Mouse (Mus musculus): Measurements from ENCODE around the gene Ppef1.
"Not testable (repeated sequence)": the region's sequence is repeated elsewhere in the genome, so short reads cannot be mapped to it uniquely, and the experiment has no call there.

Ppef1 gene

DNA sequence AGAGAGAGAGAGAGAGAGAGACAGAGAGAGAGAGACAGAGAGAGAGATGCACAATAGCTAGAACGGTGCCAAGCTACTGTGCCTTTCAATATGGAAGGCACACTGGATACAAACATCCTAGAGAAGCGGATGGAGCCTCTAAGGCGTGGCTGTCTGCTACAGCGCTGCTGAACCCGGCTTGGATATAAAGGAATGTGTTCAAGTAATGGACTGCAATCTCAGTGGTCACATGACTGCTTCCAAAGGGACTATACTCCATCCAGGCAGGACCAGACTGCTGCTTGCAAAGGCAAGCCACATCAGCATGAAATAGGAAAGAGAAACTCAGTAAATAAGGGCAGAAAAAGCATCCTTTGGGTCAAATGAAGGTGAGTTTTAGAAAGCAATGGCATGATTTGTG lies at the start of gene Ppef1:
Gene Ppef1 (minus strand): TSS at position 116 of the 400 bp plus-strand sequence.
- no peak for DNase-seq (ENCODE audit: low spot score)

DNA sequence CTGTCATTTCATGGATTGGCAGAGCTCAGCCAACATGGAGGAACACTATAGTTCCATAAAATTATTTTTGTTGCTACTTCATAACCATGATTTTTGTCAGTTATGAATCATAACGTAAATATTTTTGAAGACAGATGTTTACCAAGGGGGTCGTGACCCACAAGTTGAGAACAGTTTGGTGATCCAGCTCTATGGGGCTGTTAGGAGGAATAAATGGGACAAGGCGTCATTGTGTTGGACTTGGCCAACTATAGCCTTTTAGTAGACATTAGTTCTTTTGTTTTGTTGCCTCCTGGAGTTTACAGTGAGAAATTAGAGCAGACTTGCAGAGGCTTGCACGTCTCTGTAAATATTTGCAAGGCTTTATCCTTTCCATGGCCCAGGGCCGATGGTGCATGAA lies 46.7 kb upstream of the Ppef1 start:
- no peak for DNase-seq (ENCODE audit: low spot score)

DNA sequence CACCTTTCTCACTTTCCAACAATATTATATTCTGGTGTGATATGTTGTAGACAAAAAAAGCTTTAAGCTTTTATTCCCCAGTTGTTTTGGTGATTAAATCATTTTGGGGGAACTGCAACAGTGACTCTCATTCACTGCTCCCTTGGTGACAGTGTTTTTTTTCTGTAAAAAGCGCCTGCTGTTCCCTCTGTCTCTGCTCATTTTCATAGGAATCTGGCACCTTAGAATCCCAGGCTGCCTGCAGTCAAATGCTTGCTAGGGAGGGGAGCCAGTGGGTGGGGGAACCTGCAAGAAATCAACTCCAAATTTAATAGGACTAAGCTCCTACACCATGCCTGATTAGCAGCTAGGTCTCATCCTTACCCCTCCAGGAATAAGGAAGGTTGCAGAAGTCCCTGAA lies 37.5 kb upstream of the Ppef1 start:
- no peak for DNase-seq (ENCODE audit: low spot score)

GRCm38 (mm10) chrX:160769622-160770021 lies 34.1 kb upstream of the Ppef1 start:
- not testable (repeated sequence) for DNase-seq (ENCODE audit: low spot score)

GRCm38 (mm10) chrX:160767713-160768112 lies 32.1 kb upstream of the Ppef1 start, which contains the start of gene Rs1:
Rs1 (plus strand) TSS chrX:160768013.
- DNase-seq (ENCODE audit: low spot score), result no peak

DNA sequence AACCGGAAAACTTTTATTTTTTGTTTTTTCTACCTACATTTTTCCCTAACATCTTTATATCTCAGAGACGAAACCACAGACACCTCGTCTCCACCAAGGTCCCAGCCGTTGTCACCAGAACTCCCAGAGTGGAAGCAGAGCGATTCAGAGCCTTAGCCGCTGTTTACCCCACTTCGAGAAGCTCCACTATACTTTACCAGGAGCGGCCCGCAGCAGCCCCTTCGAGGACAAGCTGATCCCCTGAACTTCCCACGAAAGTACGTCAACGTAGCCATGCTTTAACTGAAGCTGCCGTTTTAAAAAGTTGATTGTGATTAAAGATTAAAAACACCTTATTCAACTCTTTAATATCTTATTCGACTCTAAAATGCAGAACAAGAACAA lies 30.7 kb upstream of the Ppef1 start:
- no peak for DNase-seq (ENCODE audit: low spot score)

GRCm38 (mm10) chrX:160765389-160766232 lies 30.0 kb upstream of the Ppef1 start:
- peak; percentile 80 for DNase-seq (ENCODE audit: low spot score)

DNA sequence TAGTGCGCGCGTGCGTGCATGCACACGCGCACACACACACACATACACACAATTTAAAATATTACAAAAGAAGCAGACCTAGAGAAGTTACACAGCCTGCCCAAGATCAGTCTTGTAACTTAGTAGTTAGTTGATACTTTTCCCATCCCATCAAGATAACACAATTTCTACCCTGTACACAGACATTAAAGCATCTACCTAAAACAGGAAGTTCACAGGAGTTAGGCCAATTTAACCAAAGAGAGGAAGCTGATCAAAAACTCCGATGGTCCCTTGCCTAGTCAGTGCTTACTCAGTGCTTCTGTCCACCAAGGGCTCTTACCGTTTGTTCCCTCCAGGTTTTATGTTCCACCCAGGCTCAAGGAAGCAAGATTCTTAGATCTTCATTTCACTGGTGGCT lies 15.2 kb upstream of the Ppef1 start:
- DNase-seq (ENCODE audit: low spot score), result no peak

DNA sequence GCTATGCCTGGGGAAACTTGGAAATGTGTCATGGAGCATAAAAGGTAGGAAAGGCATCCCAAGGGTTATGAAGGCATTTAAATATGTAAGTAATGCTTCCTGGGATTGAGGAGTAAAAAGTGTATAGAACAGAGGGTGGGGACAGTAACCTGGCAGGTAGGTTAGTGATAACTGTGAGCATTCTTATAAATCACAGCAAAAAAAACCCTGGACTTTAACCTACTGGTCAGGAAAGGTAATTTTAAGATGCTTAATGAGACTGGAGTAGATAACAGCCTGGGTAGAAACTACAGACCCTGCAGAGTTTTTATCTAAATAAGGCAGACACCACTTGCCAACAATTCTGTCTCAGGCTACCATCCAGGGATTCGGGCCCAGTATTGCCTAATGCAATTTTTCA lies 13.1 kb upstream of the Ppef1 start:
- no peak for DNase-seq (ENCODE audit: low spot score)

DNA sequence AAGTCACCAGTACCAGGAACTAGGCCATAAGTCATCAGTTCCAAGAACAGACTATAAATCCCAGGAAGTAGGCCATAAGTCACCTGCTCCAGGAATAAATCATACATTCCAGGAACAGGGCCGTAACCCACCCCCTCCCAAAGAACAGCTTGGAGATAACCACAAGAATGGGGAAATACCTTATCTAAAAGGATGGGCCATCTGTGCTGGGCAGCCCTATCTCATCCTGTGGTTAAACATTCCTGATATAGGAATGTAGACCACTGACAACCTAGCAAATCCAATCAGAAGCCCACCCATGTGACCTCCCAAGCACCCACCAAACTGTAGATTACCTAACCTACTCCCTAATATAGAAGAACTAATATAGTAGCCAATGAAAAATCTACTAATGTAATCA lies 9.8 kb upstream of the Ppef1 start:
- no peak for DNase-seq (ENCODE audit: low spot score)

DNA sequence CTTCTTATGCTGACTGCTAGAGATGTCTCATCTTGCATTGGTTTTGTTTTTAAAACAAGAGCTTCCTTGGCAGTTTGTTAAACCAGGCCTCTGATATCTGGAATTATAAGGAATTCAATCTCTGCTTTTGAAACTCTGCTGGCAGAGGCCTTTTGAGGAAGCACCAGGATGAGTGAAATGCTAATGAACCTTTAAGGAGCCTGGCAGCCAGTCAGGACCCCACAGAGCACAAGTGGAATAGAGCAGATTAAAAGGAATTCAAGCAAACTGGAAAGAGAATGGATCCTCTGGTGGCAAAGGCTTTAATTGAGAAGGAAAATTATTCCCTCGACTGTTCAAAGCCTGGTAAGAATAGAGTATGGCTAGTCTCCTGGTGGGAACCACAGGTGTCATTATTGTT lies 36.4 kb downstream of the Ppef1 start:
- no peak for DNase-seq (ENCODE audit: low spot score)

DNA sequence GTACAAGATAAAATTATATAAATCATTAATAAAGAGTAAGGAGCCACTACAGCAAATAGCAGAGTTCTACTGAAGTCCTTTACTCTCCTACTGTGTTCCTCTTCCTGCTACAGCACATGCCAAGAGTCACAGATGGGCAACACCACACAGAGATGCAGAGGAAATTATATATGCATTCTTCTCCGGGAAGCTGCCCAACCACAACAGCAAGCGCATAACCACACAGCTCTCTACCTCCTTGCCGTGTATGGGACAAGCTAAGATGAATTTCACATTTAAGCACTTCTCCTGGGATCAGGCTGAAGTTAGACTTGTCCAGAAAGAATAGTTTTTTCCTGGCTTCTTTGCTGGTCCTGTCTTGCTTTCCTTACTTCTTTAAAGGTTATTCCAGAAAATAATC lies 44.0 kb downstream of the Ppef1 start:
- DNase-seq (ENCODE audit: low spot score), result no peak

GRCm38 (mm10) chrX:160690094-160690493 lies 45.5 kb downstream of the Ppef1 start:
- DNase-seq (ENCODE audit: low spot score), result no peak

GRCm38 (mm10) chrX:160669992-160670391 lies 65.6 kb downstream of the Ppef1 start:
- DNase-seq (ENCODE audit: low spot score), result no peak

DNA sequence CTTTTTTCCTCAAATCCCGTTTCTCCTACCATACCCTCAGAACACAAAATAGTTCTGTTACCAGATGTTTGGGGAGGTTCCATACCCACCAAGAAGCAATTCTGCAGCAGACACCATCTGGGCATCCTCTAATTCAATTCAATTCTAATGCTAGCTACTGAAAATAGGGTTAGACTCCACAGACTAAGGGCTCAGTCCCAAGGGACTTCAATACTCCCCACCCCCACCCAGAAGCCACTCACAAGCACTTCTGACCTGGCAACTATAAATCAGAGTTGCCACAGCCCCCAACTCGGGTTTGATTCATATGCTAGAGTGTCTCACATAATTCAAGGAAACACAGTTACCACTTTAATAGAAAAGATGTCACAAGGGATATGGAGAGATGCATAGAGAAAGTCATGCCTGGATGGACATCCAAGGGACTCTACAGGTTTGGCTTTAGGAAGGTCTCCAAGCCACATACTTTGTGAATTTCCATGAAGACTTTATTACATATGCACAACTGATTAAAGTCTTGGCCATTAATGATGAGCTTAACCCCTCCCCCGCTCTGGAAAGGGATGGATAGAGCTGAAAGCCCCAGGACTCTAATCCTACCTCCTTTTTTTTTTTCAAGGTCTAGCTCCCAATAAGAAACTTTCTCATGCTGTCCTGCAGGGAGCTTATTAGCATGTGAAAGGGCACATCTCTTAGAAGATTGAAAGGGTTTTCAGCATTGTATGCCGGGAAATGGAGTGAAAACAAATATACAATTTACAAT lies 124.5 kb downstream of the Ppef1 start:
- no peak for DNase-seq (ENCODE audit: low spot score)

DNA sequence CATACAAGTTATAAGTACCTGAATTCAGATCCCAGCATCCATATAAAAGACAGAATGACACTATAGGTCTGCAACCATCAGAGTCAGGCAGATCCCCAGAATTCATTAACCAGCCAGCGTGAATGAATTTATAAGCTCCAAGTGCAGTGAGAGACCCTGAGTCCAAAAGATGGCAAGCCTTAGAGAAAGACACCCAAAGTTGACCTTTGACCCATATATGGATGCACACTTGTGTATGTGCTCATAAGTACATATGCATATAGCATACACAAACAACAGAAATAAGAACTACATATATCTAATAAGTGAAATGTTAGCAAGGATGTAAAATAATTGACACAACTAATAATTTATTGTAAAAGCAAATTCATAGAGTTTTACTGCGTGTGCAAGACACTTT lies 125.1 kb downstream of the Ppef1 start:
- DNase-seq (ENCODE audit: low spot score), result no peak

DNA sequence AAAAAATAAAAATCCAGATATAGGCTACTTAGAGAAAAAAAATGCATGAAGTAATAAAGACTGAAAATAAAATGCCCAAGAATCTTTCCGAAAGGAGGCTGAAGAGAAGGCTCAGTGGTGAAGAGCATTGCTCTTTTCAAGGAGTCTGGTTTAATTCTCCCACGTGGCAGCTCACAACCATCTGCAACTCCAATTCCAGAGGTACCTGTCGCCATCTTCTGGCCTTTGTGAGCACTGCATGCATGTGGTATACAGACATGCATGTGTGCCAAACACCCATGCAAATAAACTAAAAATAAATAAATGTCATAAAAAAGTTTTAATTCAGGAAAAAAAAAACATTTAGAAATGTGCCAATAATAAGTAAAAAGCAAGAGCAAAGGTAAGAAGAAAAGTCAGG lies 125.7 kb downstream of the Ppef1 start:
- DNase-seq (ENCODE audit: low spot score), result no peak

GRCm38 (mm10) chrX:160603981-160604541 lies 131.5 kb downstream of the Ppef1 start:
- no peak for DNase-seq (ENCODE audit: low spot score)

DNA sequence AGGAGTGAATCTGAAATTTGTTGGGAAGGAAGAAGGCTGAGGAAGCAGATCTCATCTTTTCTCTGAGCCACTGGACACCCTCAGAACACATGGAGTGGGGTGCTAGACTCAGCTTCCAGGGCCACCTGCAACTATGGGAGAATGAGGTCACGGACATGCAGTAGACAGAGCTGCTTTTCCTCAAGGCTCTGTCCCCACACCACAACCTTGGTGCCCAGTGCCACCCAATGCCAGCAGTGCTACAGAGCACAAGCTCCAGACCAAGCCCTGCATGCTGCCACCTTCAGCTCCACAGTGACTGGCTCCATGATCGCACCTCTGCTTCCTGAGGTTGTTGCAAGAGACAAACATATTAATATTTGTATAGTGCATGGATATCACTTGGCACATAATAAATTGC lies 132.2 kb downstream of the Ppef1 start:
- no peak for DNase-seq (ENCODE audit: low spot score)

DNA sequence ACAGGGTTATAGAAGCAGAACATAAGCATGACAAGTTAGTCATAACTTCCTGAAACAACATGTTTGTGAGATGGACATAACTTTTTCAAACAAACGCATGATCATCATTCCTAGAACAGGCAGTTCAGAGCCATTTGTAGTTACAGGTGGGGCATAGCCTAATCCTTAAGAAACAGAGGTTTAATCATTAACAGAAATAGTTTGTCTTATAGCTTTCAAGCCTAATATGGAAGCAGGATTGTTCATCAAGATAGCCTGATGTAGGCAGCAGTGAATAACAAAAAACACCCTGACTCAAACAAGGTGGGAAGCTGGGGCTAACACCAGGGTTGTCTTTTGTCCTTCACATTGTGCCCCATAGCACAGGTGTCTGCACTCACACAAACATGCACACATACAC lies 132.8 kb downstream of the Ppef1 start:
- DNase-seq (ENCODE audit: low spot score), result no peak

GRCm38 (mm10) chrX:160601053-160601452 lies 134.5 kb downstream of the Ppef1 start:
- no peak for DNase-seq (ENCODE audit: low spot score)

- no peak for DNase-seq (ENCODE audit: low spot score)
Measured at GRCm38 (mm10) chrX:160598562-160599458, 136.8 kb downstream of the Ppef1 start.
